Mouse (Mus musculus) small intestine, adult 2 months (tissue): ENCODE data around the gene Rgl2.

ENCODE experiments used
- CTCF ChIP-seq: fragments of 200-500 bp; IDR thresholded peaks from 2 replicates; pipeline ENCODE4 v1.5.1; 2012; ENCODE audit warnings: low read depth, mild to moderate bottlenecking, control low read depth, inconsistent platforms, low read length, moderate library complexity, mixed read lengths; ENCODE audit not compliant: insufficient replicate concordance, insufficient read length; ENCODE audit errors: extremely low read depth
- POLR2A ChIP-seq: fragments of 200-500 bp; IDR thresholded peaks from 2 replicates; pipeline ENCODE4 v1.6.1; 2012; ENCODE audit warnings: low read depth, mild to moderate bottlenecking, control low read depth, inconsistent platforms, low read length, moderate library complexity

DNA sequence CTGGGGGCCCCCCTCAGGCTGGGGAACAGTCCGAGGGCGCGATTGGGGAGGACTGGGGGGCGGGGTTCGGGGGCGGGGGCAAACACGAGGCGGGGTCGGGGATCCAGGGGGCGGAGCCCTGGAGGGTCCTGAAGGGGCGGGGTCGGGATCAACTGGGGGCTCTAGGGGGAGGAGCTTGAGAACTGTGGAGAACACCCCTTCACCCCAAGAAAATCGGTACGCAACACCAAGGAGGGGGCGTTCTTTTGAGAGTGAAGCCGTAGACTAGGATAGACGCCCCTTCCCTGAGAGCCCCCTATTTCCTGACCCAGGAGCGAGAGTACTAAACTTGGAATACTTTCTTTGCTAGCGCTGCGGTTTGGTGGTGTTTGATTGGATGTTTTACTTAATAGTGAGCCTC, 13.0 kb upstream of the Rgl2 start:
- TF ChIP-seq CTCF, result no peak
- no peak for TF ChIP-seq POLR2A
